Mouse (Mus musculus) spleen, postnatal 36 days (tissue): ENCODE results near the gene Atp8a2.
A peak's percentile ranks its signal among the peaks of the same experiment; 100 is the strongest.

ENCODE experiments used
- DNase-seq, 2 experiments: peaks; one replicate each; pipeline ENCODE4 v3.0.0; 2022; ENCODE audit warnings: low spot score in 2 of 2, mixed read lengths in 1 of 2

Atp8a2 gene

DNA sequence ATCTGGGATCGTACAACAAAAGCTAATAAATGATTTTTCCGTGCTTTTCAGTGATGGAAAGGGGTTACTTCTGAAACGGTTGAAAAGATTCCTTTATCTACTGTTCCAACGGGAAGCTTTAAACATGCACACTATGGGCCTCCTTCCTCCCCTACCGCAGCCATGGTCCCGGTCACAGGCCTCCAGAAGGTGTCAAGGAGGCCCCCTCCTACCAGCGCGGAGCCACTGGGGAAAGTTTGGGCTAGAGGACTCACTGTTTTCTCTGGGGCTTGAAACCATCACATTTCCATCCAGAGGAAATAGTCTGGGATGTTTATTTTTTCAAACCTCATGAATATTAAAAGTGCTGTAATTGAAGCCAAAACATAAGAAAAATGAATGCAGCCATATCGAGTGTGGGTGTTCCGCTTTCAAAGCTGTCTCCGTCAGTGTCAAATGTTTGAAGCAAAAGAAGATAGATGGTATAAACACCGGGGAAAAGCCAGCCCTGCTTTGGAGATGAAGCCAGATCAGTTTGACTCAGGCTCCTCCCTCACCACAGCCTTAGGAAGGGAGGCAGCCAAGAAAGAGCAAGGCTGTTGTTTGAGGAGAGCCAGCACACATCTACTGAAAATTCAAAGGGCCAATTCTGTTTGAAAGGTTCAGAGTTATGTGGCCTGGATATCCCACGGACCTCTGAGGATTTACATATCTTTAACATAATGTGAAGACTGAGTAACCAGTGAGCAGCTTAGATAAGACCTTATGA lies 481.1 kb downstream of the Atp8a2 start:
- DNase-seq, result no peak

- no peak for DNase-seq
Observed at GRCm38 (mm10) chr14:59709505-59710335, 487.3 kb downstream of the Atp8a2 start.

DNA sequence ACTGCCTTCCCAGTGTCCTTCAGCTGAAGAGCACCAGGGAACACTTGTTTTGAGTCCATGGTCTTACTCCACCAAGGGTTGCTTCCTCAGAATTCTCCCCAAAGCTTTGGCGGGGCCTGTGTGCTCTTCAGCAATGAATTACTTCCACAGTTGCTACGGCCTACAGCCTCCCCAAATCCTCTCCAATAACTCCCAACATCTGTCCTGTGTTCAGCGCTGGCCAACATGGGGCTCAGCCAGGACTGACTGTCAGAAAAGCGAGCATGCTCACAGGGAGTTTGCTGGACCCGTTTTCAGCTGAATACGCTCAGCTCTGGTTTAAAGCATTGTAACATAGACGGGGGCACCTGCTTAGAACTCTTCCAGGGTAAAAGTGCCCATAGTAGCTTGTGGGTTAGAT lies 489.0 kb downstream of the Atp8a2 start:
- DNase-seq, result no peak

DNA sequence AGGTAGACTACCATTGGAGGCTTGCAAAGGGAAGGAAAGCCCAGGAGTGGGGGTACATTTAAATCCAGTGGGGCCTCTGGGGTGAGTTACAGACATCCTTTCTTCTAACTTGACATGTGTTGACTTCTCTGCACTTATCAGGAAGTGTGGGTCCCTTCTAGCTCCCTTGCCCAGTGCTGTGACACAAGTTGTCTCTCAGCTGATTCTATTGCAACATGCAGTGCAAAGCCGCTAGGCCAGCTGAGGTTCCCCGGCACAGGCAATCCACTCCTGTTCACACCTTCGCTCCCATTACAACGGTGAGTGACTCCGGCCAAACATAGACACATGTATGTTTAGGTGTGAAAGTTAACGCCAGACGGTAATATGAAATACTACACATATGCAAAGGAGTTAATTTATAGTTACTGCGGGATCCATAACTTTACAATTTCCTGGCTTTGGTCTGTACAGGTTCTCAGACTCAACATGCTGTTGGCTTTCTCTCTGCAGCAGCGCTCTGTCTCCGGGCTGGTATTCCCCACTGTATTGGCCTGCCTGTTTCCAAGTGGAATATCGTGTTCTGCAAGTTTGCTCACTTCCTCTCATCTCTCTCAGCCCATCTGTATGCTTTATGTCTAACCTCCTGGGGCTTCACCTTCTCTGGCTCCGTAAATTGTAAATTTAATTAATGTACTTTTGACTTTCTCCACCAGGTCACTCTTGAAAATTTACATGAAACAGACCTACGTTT lies 491.5 kb downstream of the Atp8a2 start:
- no peak for DNase-seq

DNA sequence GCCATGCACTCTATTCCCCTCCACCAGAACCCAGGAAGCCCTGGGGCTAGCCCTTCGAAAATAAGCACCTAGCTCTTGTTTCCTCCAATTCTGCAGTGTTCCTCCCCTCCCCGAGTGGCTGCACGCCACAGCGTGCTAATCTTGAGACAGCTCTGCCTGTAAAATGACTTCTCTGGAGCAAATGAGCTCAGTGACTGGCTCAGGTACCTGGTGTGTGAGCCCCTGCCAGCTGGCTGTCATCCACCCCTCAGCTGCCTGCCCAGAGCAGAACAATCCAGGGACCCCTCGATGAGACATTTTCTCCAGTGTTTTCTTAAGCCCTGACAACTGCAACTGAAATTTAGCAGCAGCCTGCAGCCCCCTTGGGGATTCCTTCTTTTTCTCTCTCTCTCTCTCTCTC lies 495.5 kb downstream of the Atp8a2 start:
- no peak for DNase-seq

- DNase-seq, result no peak
Observed at GRCm38 (mm10) chr14:59695160-59695559, 501.8 kb downstream of the Atp8a2 start.

DNA sequence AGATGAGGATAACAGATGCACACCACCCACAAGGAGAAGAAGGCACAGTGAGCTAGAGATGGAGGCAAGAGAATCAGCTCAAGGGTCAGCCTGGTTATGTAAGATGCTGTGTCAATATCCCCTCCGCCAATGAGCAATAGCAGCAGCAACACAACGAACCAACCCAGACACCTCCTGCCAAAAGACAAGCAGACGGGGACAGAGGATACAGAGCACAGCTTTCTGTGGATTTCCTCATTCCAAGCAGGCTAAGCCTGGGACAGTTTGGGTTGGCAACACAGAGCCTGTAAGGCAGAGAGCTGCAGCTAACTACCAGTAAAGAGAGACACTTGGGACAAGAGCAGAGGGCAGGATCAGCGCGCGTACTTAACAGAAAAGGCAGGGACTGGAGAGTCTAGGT lies 504.8 kb downstream of the Atp8a2 start:
- DNase-seq, result no peak

DNA sequence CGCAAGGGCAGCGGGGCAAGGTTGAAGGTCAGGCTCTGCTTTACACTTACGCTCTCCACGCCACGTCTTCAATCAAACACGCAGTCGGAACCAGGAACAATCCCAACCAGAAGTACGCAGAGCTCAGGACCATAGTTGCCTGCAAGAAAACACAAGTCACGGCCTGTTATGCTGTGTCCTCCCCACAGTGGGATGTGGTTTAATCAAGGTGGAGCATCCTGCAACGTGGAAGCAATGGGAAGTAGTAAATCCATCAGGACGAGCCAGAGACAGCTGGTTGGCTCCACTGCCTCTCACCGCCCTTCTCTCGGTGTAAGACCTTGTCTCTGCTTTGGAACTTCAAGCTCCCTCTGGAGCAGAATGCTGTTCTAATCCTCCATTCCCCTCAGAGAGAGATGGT lies 505.6 kb downstream of the Atp8a2 start:
- DNase-seq, result no peak

- DNase-seq, result peak; percentile 16 to 24
Observed at GRCm38 (mm10) chr14:59690954-59691353, 506.0 kb downstream of the Atp8a2 start.

DNA sequence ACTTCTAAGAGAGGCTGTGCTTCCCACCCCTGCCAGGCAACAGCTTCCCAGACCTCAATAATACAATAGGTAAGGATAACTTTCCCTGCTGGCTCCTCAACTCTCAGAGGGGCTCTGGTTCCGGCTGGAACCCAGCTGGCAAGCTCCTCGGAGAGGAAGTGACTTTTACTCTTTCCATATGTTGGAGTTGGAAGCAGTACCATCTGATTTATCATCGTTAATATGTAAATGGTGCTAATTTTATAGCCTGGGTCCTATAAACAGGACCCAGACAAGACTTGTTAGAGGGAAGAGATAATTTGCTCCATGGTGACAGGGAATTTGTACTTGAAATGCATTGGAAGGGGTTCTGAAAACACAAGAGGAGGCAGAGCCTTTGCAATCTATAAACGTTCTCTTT lies 507.4 kb downstream of the Atp8a2 start:
- DNase-seq, result no peak

- DNase-seq, result no peak
Observed at GRCm38 (mm10) chr14:59686229-59686628, 510.8 kb downstream of the Atp8a2 start.

- no peak for DNase-seq
Observed at GRCm38 (mm10) chr14:59685343-59685742, 511.6 kb downstream of the Atp8a2 start.

DNA sequence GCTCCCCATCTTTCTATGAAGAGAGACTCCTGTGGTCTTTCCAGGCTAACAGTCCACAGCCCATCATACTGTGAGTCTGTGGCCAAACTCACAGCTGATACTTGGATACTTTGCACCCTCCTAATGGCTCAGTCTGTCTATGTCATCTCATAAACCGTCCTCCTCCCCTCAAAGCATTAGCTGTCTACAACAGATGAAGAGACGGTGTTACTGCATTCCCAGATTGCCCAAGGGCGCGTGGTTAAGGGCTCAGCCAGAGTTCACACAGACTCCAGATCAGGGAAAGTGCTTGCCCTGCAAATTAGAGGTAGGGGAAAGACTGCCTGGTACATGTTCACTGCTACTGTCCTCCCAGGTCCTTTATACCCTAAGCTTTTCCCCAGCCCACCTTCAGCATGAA lies 515.1 kb downstream of the Atp8a2 start:
- no peak for DNase-seq

GRCm38 (mm10) chr14:59677598-59678003 lies 519.4 kb downstream of the Atp8a2 start:
- DNase-seq, result no peak

DNA sequence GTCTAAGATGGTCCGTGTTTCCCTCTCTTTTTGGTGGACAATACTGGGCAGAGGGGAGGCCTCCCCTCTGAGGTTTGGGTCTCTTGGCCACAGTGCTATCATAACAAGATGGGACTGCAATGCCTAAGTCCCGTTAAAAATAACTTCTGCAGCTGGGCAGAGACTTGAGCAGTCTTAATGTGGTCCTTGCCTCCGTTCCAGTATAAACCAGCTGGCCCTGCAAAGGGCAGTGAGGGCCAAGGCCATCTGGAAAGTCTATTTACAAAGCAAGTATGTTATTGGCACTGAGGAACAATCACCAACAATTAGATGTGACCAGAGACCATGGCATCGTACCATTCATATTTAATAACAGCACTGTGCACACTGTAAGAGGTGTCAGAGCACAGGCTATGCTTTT lies 521.6 kb downstream of the Atp8a2 start:
- DNase-seq, result no peak

GRCm38 (mm10) chr14:59674556-59674955 lies 522.4 kb downstream of the Atp8a2 start:
- no peak for DNase-seq

GRCm38 (mm10) chr14:59672893-59673515 lies 524.0 kb downstream of the Atp8a2 start:
- no peak for DNase-seq

DNA sequence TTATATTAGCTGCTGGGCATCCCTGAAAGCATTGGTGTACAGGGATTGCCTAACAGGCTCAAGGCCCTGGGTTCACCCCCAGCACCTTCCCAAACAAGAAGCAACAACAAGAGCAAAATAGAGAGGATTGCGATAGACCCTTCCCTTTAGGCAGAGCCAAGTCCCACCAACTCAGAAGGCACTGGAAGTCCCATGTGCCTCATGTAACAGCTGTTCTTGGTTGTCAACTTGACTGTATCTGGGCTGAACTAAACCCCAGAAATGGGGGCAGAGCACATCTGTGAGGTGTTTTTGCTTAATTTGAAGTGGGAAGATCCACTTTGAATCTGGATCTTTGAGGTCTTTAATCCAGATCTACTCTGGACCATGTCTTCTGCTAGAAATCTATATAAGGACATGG lies 539.9 kb downstream of the Atp8a2 start:
- DNase-seq, result no peak

DNA sequence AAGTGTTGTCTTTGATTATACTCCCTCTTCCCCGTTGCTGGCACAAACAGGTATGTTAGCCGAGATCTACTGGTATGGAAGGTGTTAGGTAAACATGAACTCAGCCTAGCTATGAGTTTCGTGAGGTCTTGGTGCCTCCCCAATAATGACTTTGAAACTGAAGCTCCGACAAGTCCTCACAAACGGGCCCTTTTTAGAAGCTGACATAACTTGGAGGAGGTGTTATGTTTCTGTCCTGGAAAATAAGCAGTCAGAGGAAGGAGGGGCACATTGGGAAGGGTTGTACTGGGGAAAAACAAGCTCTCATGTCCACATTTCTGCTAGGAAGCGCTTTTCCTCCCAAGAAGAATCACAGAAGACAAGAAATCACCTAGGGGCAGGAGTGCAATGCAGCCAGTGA lies 540.4 kb downstream of the Atp8a2 start:
- DNase-seq, result no peak

GRCm38 (mm10) chr14:59649337-59649736 lies 547.6 kb downstream of the Atp8a2 start:
- no peak for DNase-seq

GRCm38 (mm10) chr14:59648611-59649010 lies 548.4 kb downstream of the Atp8a2 start:
- DNase-seq, result no peak
